Mouse (Mus musculus) adrenal gland, adult 2 months (tissue): ENCODE measurements around the gene Tmem121. TPM values are rescaled to one million over a fixed set of nuclear protein-coding genes. Genes with fewer than 3 reads are reported as not detected.

ENCODE experiments used
- DNase-seq: peaks from one replicate; pipeline ENCODE4 v3.0.0; 2021
- long read RNA-seq: library from polyadenylated mRNA; stranded (forward); transcript quantifications from one replicate; pipeline ENCODE4 v2.0.0, GENCODE M21; 2021
- polyA plus RNA-seq: library from polyadenylated mRNA; depleted of rRNA; stranded (reverse); fragments of >200 nt; gene quantifications from 2 replicates; pipeline ENCODE4 v1.2.3, GENCODE M21; 2012; rRNA removed
- total RNA-seq, 2 experiments: library from RNA; stranded (reverse); gene quantifications; 2 replicates each; pipeline ENCODE4 v1.2.3; 2021

Gene Tmem121
- total RNA-seq: 1 to 10 TPM; 2.8 to 9.7 TPM
- 11.9 and 15.9 TPM in 2 replicates for polyA plus RNA-seq
- long read RNA-seq, transcript Tmem121-201 (2 exons, 1,574 nt): major isoform, 17 of 22 reads
- long read RNA-seq, partial matches to known transcripts: 0 of 22 reads
- long read RNA-seq, other reads (novel, unspliced or antisense): 5 of 22 reads

DNA sequence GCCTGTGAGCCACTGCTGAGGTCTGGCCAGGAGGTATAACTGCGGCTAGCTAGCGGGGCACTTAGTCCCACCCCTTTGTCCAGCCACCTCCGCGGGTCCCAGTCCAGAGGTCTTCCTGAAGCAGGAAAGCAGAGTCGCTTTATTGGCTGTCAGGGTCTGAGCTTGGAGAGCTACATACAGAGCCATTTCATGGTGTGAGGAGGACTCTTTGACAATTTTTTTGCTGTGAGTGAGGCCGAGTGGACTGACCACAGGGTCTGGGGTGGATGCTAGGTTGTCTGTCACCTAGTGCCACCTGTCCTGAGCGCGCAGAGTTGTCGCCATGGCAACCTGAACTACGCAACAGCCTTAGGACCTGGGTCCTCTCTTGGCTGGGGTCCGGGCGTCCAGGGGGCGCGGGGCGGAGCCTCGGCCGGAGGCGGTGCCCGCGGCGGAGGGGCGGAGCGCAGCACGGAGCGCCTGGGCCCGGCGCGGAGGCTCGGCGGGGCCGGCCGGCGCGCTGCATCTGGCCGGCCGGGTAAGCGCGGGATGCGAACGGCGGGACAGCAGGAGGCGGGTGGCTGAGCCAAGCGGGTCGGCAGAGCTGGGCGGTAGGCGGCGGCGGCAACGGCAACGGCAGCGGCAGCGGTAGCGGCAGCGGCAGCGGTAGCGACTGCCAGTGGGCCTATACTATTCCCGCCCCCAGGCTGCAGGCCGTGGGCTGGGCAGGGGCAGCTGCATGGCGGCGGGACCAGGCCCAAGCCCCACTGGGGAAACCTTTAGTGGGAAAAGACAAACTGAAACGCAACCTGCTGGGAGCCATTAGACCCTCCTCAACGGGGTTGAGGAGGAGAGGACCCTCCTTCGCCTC lies at the start of gene Tmem121:
Gene Tmem121, plus strand, starts transcription at position 489 of the 850 bp plus-strand sequence.
- peak; percentile 60 for DNase-seq

DNA sequence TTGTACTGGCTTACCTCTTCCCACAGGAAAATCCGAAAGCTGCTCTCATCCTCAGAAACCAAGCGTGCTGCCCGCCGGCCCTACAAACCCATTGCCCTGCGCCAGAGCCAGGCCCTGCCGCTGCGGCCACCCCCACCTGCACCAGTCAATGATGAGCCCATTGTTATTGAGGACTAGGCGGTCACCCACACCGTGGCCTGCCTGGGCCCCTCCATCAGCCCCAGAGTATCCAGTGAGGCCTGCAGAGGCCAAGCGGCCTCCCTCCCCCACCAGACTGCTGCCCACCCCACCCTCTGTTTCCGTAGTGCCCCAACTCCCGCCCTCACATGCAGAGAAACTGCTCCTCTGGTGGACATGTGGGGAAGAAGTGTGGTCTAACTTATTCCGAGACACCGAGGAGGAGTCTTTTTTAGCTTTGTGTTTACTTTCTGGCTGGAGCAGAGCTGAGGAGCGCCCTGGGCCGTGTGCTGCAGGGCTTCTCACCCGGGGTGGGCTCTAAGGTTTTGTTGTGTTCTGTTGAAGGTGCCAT lies 49.2 kb upstream of the Tmem121 start:
- no peak for DNase-seq

DNA sequence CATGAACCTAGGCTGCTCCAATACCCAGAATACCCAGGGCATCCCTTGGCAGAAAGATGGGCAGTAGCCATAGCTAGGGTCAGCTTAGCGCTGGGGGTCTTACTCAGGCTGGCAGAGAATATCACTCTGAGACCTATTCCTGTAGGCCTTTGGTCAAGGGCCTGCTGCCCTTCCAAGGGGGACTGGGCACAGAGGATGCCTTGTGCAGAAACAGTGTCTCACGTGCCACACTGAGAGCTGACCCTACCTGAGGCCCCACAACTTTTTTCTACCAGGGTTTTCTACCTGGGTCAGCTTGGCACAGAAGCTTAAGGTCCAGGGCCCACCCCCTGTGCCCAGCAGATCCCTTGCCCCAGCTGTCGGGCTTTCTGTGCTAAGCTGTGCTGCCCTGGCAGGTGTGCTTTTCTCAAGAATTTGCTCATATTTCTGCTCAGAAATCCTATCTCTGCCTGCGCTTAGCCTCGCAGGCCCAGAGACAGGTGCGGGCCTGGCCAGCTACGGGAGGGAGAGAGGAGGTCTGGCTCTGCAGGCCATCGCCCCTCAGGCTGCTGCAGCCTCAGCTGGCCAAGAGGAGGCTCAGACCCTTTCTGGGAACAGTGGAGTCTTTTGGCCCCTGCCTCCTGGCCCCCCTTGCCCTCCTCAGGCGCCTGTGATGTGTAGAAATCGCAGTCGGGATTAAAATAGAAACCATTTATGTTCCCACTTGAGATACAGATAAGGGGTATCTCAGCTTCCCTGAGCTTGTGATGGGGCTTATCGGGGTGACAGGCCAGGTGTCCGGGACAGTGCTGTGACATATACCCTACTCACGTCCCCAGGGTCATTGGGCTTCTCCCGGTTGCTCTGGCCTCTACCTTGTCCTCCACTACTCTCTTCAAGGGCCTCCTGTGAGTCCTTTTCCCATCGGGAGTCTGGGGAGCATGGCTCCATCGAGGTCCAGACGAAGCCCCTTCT lies 48.2 kb upstream of the Tmem121 start:
- DNase-seq: no peak

DNA sequence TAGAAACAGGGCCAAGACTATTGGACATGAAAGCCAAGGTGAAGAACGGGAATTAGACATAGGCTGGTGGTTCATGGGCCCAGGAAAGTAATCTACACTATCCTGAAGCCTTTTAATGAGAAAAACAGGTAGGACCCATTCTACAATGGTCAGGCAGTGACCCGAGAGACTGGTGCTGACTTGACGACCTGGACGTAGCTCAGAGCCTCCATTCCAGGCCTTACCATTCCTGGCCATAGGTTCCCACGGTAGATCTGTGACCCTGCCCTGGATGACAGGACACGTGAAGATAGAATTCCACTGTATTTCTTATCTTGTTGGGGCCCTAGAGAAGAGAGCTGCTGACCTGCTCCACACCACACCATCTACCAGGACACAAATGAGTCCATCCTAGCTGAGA lies 47.4 kb upstream of the Tmem121 start:
- DNase-seq: no peak

GRCm38 (mm10) chr12:113138901-113139864 lies 46.5 kb upstream of the Tmem121 start:
- no peak for DNase-seq

DNA sequence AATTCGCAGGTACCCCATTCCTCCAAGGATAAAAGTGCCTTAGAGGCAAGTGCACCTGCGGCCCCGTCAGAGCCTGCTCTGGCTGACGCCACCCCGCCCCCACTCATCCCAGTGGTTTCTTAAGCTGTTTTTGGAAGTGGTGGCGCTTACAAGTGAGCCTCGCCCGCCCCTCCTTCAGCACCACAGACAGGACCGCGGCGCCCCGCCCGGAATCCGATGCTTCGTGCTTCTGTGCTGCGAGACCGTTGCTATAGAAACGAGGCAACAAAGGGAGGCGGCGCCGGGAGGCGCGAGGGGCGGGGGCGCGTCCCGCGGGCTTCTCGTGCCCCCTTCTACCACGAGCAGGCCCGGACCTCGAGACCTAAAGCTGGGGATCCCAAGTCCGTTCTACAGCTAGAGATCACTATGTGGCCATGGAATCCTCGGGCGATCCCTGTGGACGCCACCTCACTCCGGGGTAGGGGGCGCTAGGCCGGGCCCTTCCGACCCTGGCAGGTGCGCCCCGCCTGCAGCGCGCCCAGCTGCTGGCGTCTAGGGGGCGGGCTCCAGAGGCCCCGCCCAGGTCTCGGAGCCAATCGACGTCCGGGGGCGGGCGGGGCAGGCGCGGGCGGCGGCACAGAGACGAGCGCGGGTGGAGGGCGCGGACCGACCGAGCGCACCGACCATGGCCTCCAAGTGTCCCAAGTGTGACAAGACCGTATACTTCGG lies 45.7 kb upstream of the Tmem121 start, which contains the start of gene Crip2:
Gene Crip2, plus strand, starts transcription at position 329 of the 708 bp plus-strand sequence.
- peak; percentile 92 for DNase-seq

DNA sequence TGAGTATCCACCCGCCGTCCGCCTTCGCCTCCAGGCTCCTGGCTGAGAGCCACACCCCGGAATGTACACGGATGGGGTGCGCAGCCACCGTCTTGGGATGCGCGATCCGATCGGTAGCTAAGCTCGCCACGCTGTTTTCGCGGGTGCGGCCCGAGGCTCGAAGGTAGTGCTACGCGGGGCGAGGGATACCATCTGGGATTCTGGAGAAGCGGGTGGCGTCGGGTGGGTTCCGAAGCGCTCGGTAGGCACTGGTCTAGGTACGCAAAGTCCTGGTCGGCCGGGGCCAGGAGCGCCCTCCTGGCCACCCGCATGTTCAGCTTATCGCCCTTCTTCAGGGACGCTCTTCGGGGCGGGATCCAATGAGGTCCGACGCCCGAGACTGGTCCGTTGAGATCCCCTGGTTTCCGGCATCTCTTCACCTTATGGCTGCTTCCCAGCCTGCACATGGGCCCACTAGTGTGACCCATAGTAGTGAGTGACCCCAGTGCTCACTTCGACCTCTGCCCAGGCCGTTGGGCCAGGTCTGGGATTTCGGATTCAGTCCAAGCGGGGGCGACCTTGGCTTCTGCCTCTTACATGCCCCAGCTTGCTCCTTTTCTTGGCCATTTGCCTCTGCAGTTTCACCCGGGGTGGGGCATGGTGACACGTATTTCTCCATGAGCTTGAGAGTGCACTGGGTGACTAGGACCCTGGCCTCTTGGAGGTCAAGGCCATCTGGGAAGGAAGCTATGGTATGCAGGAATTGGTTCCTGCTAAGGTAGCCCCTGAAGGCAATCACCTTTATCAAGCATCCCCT lies 44.9 kb upstream of the Tmem121 start:
- peak; percentile 81 for DNase-seq

DNA sequence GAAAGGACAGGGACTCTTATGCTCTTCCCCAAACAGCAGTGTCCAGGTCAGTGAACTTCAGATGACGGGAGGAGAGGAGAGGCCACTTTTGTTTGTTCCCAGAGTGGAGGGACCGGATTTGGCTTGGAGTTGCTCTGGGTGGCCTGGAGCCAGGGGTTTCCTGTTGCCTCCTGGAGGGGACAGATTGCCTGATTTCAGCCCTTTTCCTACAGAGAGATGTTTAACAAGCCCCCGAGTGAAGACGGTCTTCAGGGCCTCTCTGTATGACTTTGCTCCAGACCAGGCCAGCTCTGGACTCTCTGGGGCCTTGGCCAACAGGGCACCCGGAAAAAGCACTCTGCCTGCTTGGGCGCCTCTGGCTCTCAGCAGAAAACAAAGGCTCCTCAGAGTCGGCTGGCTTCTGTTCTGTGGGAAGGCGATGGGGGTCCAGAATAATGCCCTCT lies 44.2 kb upstream of the Tmem121 start:
- DNase-seq: peak; percentile 67

DNA sequence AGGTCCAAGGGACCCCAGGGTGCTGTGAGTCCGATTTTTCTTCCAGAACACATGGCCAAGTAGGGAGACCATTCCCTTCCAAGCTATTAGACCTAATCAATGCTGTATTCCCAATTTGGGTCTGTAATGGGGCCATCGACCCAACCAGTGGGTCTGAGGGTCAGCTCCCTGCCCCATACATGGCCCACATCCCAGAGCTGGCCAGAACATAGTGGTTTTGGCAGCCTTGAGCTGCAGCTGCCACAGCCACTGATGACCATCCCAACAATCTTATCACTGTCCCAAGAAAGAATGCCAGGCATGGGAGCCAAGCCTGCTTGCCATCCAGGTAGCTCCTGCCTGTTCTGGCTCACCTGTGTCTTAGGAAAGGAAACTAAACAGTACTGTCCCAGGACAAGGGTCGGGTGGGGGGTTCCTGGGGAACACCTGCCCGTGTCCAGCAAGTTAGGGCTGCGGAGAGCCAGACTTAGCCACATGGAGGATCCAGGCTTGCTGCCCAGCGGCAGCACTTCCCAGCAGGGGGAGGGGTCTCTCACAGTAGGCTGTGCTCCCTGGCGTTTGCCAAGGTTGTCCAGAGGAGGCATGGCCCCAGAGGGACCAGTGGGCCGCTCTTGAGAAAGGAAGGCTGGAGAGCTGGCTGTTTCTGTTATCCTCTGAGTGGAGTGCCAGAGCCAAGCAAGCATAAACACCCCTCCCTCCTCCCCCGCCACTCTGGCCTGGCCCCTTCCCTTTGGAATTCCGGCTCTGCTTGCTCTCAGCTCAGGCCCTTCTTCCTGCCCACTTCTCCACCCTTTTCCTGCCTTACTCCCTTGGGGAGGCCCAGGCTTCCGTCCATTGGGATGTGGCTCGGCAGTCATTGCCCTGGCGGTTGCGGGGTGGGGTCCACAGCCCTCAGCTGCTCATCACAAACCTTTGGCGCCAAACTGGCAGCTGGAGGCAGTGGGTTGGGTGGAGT lies 43.4 kb upstream of the Tmem121 start:
- DNase-seq: peak; percentile 81

DNA sequence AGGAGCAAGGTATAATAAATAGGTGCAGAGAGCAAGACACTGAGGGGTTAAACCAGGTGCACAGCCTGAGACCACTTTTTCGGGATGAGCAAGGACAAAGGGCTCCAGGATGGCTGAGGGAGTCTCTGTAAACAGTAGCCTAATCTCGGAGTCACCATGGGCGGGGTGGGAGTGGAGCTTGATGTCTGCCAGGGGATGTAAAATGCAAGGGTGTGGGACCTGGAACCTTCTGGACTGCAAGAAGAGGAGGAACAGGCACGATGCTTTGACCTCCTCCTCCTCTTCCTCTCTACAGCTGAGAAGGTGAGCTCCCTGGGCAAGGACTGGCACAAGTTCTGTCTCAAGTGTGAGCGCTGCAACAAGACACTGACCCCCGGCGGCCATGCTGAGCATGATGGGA lies 42.6 kb upstream of the Tmem121 start:
- DNase-seq: no peak

DNA sequence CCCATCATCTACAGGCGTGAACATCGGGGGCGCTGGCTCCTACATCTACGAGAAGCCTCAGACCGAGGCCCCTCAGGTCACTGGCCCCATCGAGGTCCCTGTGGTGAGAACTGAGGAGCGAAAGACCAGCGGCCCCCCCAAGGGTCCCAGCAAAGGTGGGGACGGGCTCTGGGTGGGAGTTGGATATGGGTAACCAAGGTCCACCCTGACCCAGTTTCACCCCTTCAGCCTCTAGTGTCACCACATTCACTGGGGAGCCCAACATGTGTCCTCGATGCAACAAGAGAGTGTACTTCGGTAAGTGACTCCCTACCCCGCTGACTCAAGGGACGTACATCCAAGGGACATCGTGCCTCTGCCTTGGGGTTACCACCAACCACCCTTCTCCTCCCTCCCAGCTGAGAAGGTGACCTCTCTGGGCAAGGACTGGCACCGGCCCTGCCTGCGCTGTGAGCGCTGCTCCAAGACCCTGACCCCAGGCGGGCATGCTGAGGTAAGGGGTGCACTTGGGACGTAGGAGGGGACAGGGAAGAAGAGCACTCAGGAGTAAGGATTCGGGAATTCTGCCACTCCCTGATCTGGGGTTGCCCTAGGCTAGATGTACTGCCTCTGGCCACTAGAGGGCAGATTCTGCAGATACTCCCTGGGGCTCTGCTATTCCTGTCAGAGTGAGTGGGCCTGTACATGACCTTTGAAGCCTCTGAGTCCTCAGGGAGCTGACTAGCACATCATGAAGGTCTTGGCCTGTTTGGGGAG lies 41.6 kb upstream of the Tmem121 start:
- peak; percentile 66 for DNase-seq

DNA sequence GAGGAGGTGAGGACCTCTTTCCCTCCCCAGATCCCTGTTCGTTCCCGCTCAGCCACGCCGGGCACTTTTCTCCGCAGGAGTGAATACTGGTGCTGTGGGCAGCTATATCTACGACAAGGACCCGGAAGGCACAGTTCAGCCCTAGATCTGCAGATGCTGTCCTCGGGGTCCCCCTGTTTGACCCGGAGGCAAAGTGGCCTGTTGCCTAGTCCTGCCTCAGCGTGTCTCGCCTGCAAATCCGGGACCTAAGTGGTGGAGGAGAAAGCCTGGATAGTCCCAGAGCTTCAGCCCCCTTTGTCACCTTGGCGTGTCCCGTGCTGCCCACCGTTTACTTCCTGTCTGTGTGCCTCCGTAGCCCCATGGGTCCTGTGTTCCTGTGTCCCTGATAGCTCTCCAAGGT lies 40.8 kb upstream of the Tmem121 start:
- no peak for DNase-seq

GRCm38 (mm10) chr12:113145591-113145990 lies 40.1 kb upstream of the Tmem121 start:
- no peak for DNase-seq

DNA sequence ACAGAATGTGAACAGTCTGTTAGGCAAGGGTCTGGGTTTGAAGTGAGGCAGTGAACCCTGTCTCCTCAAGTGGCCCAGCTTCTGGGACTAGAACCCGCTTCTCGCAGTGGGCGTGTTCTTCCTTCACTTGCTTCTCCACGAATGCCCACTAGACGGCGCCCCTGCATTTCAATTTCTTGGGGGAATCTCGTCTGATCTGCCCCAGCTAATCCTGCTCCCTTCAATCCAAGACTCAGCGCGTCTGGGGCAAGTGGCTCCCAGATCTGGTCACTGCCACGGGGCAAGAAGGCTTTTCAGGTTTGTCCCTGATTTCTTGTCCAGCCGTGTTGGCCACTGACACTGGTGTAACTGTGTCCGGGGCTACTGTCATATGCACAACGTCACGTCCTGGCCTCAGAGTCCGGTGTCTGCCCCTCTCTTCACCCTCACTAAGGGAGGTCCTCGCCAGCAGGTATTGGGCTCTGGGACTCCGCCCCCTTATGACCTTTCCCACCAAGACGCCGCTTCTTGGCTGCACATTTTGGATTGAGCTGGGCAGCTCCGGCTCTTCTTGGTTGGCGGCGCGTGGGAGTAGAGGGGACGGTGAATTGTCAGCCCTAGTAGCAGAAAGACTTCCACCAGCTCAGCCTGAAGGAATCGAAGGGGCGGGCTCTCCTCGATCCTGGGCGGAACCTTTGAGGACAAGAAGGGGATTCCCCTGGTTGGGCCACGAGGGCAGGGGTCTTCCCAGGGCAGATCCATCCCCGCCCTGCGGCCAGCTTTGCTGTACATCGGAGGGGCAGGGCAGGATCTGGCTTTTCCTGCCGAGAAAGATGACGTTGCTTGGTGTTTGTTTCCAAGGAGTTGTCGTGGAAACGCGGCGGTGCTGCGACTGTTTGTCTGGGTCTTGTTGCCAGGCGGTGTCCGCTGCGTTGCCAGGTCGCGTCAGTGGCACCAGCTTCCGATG lies 39.3 kb upstream of the Tmem121 start, which contains the start of gene Crip1:
Gene Crip1, plus strand, starts transcription at position 205 of the 946 bp plus-strand sequence.
- DNase-seq: peak; percentile 88

DNA sequence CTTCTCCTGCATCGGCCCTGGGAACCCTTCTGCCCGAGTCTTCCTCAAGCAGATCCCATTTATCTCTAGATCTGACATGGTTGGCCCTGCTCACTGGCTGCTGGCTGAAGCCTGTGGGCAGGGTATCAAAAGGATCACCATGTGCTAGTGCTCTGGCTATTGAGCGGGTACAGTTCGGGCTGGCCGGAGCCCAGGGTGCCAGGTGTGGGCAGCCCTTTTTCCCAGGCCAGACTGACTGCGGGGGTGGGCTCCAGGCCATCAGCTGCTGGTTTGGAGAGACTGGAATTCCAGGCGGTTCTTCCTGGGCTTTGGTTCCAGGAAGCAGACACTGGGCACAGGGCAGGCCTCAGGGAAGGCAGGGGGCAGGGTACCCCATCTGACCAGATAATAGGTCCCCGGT lies 38.2 kb upstream of the Tmem121 start:
- peak; percentile 27 for DNase-seq
